Mouse (Mus musculus): ENCODE results near the gene Sprtn. TPM values are rescaled to one million over a fixed set of nuclear protein-coding genes. Genes with fewer than 3 reads are reported as not detected.

The Sprtn gene
- total RNA-seq, 2 experiments from 2014 or later, result 11.7 to 11.9 TPM

DNA sequence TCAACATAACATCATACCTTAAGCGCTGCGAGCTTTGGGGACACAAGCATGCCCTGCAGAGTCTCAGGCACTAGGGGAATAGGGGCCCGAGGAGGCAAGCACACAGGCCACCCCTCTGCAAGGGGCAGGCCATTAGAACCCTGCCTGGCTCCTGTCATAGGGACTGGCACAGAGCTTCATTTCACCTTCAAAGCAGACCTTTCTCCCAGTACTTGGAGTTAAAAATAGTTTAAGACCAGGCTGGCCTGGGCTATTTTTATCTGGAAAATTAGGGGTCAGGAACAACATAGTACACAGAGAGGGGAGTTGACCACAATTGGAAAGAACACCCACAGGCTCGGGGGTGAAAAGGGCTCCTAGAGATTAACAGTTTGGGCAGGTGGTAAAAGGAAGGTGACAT is 39.6 kb downstream of the Sprtn start:
- DNase-seq (ENCODE audit: low spot score in 2 of 2), result no peak

DNA sequence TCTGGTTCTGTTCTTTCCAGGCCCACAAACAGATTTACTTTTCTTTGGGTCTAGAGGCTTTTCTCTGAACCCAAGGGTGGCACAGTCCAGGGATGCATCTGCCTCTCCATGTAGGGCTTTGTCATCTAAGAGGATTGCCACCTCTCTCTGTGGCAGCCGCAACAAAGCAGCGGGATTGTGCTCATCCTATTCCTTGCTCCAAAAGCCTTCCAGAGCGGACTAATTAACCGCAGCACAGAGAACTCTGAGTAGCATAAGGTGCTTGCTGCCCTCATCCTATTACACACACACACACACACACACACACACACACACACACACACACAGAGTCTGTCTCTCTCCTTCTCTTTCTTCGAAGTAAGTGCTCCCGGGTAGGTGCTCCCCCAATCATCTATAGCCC is 46.1 kb downstream of the Sprtn start:
- no peak for DNase-seq (ENCODE audit: low spot score in 2 of 2)

DNA sequence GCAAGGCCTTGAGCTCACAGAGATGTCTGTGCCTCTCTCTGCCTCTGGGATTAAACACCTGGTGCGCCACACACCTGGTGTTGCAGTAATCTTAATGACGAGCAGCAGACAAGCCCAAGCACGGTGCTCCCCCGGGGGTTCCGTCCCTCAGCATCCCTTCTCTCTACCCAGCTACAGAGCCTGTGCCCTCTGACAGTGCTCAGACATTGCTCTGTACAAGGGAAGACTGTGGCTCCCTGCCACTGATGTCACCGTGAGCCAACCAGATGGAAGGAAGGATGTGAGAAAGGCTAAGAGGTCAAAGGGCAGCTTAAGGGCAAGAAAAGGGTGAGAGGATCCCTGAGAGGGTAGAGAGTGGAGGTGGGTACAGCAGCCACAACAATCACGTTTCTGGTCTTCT is 46.7 kb downstream of the Sprtn start:
- no peak for DNase-seq (ENCODE audit: low spot score in 2 of 2)

DNA sequence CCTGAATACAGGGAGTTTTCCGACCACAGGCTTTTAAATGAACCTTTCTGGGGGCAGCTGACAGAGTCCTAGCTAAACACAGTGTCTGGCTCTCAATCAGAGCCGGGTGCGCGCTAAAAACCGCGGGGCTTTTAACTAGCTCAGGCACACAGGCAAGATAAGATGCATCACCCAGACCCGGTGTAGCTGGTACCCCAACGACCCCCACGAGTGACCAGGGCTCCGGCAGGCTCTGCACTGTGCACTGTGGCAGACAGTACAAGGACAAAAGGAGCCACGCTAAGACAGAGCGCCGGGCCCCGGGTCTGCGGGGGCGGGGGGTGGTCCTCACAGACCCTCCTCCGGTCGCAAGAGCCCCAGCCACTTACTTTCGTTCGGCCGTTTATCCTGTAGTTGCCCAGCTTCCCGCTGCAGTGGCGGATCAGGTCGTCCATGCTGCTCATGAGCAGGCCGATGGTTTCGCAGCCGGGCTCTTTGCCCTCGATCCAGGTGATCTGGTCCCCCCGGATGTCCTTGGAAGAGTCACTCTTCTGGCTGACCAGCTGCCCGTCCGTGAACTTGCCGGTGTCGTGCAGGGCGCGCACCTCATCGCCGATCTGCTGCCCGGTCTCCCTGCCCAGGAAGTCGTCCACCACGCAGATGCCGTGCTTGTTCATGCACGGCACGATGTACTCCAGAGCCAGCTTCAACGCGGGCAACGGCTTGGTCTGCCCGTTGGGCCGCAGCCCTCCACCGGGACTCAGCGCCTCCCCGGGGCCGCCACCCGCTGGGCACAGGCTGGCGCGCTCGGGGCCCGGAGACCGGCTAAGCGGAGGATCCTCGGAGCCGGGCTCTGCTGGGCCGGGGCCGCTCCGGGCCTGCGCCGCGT is 50.4 kb downstream of the Sprtn start:
- peak; percentile 41 to 52 for DNase-seq (ENCODE audit: low spot score in 2 of 2)

- DNase-seq (ENCODE audit: low spot score in 2 of 2), result peak in 1 of 2 experiments; percentile 34
Observed at GRCm38 (mm10) chr8:124948733-124949111, 51.0 kb downstream of the Sprtn start.

DNA sequence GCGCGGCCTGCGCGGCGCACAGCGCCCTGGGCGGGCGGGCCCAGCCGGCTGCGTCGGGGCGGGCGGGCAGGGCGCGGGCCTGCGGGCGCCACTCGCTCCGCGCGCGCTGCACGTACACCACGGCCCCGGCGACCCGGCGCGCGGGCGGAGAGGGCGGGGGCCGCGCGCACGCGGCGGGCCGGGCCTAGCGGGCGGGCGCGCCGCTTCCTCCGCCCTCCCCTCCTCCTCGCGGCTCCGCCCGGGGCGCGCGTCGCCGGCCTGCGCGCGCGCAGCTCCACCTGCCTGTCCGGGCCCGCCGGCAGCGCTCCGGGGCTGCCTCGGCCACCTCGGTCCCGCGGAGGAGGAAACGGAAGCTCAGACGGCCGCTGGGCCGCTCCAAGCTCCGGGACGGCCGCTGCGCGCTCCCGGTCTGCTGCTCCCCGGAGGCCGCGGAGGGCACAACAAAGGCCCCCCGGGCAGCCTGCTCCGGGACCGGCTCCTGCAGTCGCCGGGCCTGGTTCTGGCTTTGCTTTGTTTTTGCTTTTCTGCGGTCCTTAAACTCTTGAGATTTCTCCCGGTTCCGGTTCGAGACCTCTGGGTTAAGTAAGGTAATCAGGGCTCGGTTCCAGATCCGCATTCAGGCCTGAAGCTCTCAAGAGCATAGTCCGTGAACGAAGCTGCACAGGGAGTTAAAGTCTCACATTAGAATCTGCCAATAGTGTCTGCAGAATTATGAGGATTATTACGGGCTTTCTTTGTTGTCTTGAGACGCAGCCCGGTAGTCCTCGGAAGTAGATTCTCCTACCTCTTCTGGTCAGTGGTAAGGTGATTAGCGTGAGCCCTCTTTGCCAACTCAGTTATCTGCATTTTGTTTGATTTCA is 51.8 kb downstream of the Sprtn start, which contains the start of gene Egln1:
TSS of gene Egln1 (minus strand) at position 116 of the 860 bp plus-strand sequence.
- DNase-seq (ENCODE audit: low spot score in 2 of 2), result peak; percentile 63 to 77

- DNase-seq (ENCODE audit: low spot score in 2 of 2), result no peak
Observed at GRCm38 (mm10) chr8:124950069-124950456, 52.4 kb downstream of the Sprtn start.

DNA sequence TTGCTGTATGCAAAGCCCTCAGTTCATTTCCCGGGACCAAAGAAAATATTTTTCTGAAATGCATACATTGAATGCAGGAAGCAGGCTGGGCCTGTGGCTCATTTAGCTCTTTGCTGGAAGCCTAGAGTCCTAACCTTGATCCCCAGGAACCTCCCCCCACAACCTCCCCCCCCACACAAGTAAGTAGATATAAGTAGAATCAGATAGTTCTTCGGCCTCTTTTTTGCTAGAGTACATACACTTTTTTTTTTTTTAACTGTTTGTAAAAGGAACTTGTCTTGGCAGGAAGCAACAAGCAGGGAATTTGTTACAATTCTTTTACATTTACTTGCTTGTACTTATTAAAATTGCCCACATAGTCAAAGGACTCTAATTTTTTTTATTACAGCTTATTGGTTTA is 53.2 kb downstream of the Sprtn start:
- no peak for DNase-seq (ENCODE audit: low spot score in 2 of 2)

DNA sequence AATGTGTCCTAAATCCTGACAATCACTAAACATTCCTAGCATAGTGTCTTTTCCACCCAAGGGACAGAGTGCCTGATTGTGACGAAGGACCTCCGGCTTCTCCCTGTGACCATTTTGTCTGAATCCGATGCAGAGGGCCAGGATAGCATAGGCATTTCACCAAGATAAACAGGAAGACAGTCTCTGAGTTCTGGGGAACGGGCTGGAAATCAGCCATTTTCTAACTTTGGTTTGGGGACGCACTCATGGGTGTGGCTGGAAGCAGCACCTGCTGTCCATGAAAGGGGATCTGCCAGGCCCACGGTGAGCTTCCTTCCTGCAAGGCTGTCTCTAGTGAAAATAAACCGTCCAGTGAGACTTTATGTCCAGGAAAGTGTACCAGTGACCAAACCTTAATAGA is 55.5 kb downstream of the Sprtn start:
- no peak for DNase-seq (ENCODE audit: low spot score in 2 of 2)

DNA sequence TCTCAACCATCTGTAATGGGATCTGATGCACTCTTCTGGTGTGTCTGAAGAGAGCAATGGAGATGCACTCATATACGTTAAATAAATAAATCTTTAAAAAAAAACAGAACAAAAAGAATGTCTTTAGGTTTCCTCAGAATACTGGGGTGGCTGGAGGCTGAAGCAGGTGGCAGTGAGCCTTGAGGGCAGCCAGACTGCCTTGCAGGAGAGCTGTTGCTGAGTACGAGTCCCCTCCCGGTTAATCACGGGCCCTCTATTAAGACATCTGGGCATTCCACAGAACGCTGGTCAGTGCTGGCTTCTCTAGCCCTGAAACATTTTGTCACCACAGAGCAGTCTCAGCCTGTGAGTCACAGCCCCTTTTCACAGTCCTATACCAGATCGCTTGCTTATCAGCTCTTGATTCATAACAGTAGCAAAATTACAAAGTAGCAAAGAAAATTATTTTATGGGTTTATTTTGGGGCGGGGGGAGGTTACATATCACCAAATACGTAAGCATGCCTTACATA is 56.9 kb downstream of the Sprtn start:
- no peak for DNase-seq (ENCODE audit: low spot score in 2 of 2)

Other genes starting within 250 kb of the Sprtn start
- gene 2310022B05Rik, start 234.5 kb upstream of the Sprtn start, total RNA-seq (2021), result 10 to 100 TPM; 49.3 to 51.7 TPM
- gene Ttc13, start 175.9 kb upstream of the Sprtn start, total RNA-seq (2021), result 10 to 100 TPM; 28.2 to 33.1 TPM
- 1 to 10 TPM; 6.6 to 7.1 TPM for gene Arv1, start 175.7 kb upstream of the Sprtn start, total RNA-seq (2021)
- under 1 TPM; 0.86 to 0.96 TPM for gene Fam89a, start 146.1 kb upstream of the Sprtn start, total RNA-seq (2021)
- under 1 TPM; 0.12 to 0.13 TPM for gene Trim67, start 104.8 kb upstream of the Sprtn start, total RNA-seq (2021)
- gene Gnpat, start 34.9 kb upstream of the Sprtn start, total RNA-seq (2021), result 100 to 1,000 TPM; 108 to 109 TPM
- 10 to 100 TPM; 36.7 to 37.0 TPM for gene 2810004N23Rik, start 34.8 kb upstream of the Sprtn start, total RNA-seq (2021)
- gene Exoc8, start 181 bp upstream of the Sprtn start, total RNA-seq (2021), result 10 to 100 TPM; 10.4 to 11.3 TPM
- 10 to 100 TPM; 53.0 to 53.5 TPM for gene Egln1, start 51.4 kb downstream of the Sprtn start, total RNA-seq (2021)
- 10 to 100 TPM; 78.6 to 87.9 TPM for gene Tsnax, start 115.1 kb downstream of the Sprtn start, total RNA-seq (2021)
- 1 to 10 TPM; 4.7 to 5.6 TPM for gene Disc1, start 156.3 kb downstream of the Sprtn start, total RNA-seq (2021)